Mouse (Mus musculus): ENCODE data around the gene Acap2. TPM values are rescaled to one million over a fixed set of nuclear protein-coding genes. Genes with fewer than 3 reads are reported as not detected.
A peak's percentile ranks its signal among the peaks of the same experiment; 100 is the strongest.

Acap2 gene
- polyA plus RNA-seq, 2 experiments = 4.4 to 5.1 TPM

DNA sequence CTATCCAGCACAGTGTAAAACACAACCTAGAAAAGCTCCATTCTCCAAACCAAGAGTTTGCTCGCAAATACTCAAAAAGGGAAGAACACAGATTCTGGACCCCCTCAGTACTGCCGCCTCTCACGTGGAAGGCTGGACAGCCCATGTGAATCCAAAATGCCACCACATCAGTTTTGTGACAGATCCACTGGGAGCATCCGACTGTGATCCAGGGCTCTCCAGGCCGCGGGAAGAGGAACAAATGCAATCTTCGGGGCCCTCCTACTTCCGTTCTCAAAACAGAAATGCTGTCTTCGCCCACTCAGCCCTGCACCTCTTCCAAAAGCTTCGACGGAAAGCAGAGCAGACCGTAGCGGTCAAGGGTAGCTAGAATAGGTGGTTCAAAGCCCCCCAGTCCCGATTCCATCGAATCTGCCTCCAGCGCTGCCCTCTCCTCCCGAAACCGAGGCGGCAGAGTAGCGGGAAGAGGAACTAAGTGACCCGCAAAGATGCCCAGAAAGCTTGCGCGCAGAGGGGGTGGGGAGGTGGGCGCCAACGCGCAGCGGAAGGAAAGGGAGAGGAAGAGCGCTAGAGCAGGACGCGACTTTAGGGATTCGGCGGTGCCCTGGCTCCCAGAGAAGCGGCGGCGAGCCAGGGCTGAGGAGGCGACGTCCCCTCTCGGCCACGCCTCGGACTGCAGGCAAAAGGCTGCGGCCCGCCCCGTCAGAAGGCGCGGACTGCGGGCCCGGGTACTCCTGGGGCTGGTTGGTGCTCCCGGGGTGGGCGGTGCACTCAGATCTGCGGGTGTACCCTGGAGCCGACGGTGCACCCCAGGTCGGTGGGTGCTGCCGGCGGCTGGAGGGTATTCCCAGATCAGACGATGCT lies 887 bp downstream of the Acap2 start:
- peak; percentile 60 for TF ChIP-seq CTCF (IDR thresholded peaks at IDR 0.05; ENCODE audit: low read depth)
- TF ChIP-seq EP300 (IDR thresholded peaks at IDR 0.05; ENCODE audit: low read depth) = no peak
- Histone ChIP-seq H3K4me3 (ENCODE audit: insufficient read depth in 1 of 2, low read depth in 2 of 2, low read length in 2 of 2) (peak overlapping the region; percentile 77 to 80), H3K4me2 (ENCODE audit: low read depth) (peak overlapping the region; percentile 83), H3K36me3 (replicated peaks; ENCODE audit: control insufficient read depth, insufficient read depth, low read depth) (no peaks in the 10 kb centered on the region), H3K4me1 (replicated peaks; ENCODE audit: control insufficient read depth in 2 of 2, insufficient read depth in 2 of 2, low read length in 1 of 2) (peaks cover 1 to 4% of the 10 kb centered on the region in 2 experiments; a peak in 3 of 4 replicates), H3K27me3 (ENCODE audit: control insufficient read depth, insufficient read depth, low read length) (no peaks in the 10 kb centered on the region), H3K27ac (peak overlapping the region; percentile 57), H3K9ac (replicated peaks) (peak overlapping the region; percentile 78), H3K9me3 (ENCODE audit: control insufficient read depth, low read length) (no peaks in the 10 kb centered on the region)
- under 1% methylated on average over 54 of the region's 56 CpGs for whole genome bisulfite sequencing (ENCODE audit: insufficient replicate concordance)
- ATAC-seq (ENCODE audit: insufficient read depth) (peak; percentile 25; the same call in 1 of the 2 replicates), DNase-seq (ENCODE audit: low read depth in 3 of 3, low spot score in 3 of 3) (no peak)

DNA sequence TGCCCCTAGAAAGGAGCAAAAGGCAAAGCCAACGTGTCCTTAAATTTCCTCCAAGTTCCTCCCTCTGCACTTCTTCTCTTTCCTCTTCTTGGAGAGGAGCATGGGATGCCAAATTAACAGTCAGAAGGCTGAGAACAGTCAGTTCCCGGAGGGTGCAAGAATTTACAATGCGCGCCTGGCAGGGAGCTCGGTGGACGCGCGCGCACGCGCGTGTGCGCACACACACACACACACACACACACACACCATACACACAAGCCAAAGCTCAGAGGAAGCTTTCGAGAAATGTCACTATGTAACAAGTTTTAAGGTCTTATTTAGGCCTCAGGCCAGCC lies 1.5 kb downstream of the Acap2 start:
- WGBS (ENCODE audit: insufficient replicate concordance) = 17% methylated on average over 14 of the region's 14 CpGs
- no peak for ATAC-seq (ENCODE audit: insufficient read depth)

DNA sequence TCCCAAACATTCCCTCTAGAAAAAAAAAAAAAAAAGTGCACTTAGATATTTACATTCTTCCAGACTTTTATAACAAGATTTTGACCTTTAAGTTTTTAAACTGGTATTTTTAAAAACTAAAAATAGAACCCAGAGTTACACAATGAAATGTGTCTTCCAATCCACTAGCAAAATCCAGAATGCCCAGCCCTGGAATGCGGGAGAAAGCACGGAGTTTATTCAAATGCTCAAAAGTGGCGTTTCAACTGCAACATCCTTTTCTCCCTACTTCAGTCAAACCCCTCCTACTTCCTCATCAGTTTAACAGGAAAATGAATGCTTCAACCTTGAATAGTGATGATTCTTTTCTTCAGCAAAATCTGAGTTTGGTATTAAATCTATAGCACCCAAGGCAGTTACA lies 4.1 kb downstream of the Acap2 start:
- WGBS (ENCODE audit: insufficient replicate concordance) = 39% methylated on average over 3 of the region's 3 CpGs
- Histone ChIP-seq H3K36me3 (replicated peaks; ENCODE audit: control insufficient read depth, insufficient read depth, low read depth) (no peaks in the 10 kb centered on the region), H3K4me3 (ENCODE audit: insufficient read depth in 1 of 2, low read depth in 2 of 2, low read length in 2 of 2) (no peak overlapping the region), H3K4me2 (ENCODE audit: low read depth) (no peak overlapping the region), H3K9ac (replicated peaks) (no peak overlapping the region), H3K9me3 (ENCODE audit: control insufficient read depth, low read length) (no peaks in the 10 kb centered on the region), H3K4me1 (replicated peaks; ENCODE audit: control insufficient read depth in 2 of 2, insufficient read depth in 2 of 2, low read length in 1 of 2) (peaks cover 4 to 10% of the 10 kb centered on the region in 2 experiments; a peak in 3 of 4 replicates), H3K27me3 (ENCODE audit: control insufficient read depth, insufficient read depth, low read length) (no peaks in the 10 kb centered on the region), H3K27ac (no peak overlapping the region)
- TF ChIP-seq CTCF (IDR thresholded peaks at IDR 0.05; ENCODE audit: low read depth) (no peak), EP300 (IDR thresholded peaks at IDR 0.05; ENCODE audit: low read depth) (no peak)
- no peak for DNase-seq (ENCODE audit: low read depth in 3 of 3, low spot score in 3 of 3)
- no peak for ATAC-seq (ENCODE audit: insufficient read depth)

More for the DNA sequence above, 1.5 kb downstream of the Acap2 start:
- TF ChIP-seq CTCF (IDR thresholded peaks at IDR 0.05; ENCODE audit: low read depth) (no peak), EP300 (IDR thresholded peaks at IDR 0.05; ENCODE audit: low read depth) (no peak)
- DNase-seq (ENCODE audit: low read depth in 3 of 3, low spot score in 3 of 3) = no peak
- Histone ChIP-seq H3K27me3 (ENCODE audit: control insufficient read depth, insufficient read depth, low read length) (no peaks in the 10 kb centered on the region), H3K9me3 (ENCODE audit: control insufficient read depth, low read length) (no peaks in the 10 kb centered on the region), H3K9ac (replicated peaks) (peak overlapping the region; percentile 78; the same call in 1 of the 2 replicates), H3K4me1 (replicated peaks; ENCODE audit: control insufficient read depth in 2 of 2, insufficient read depth in 2 of 2, low read length in 1 of 2) (peaks cover 4 to 5% of the 10 kb centered on the region in 2 experiments; a peak in 3 of 4 replicates), H3K27ac (no peak overlapping the region), H3K4me2 (ENCODE audit: low read depth) (peak overlapping the region; percentile 83), H3K4me3 (ENCODE audit: insufficient read depth in 1 of 2, low read depth in 2 of 2, low read length in 2 of 2) (peak overlapping the region; percentile 77 to 80), H3K36me3 (replicated peaks; ENCODE audit: control insufficient read depth, insufficient read depth, low read depth) (no peaks in the 10 kb centered on the region)

DNA sequence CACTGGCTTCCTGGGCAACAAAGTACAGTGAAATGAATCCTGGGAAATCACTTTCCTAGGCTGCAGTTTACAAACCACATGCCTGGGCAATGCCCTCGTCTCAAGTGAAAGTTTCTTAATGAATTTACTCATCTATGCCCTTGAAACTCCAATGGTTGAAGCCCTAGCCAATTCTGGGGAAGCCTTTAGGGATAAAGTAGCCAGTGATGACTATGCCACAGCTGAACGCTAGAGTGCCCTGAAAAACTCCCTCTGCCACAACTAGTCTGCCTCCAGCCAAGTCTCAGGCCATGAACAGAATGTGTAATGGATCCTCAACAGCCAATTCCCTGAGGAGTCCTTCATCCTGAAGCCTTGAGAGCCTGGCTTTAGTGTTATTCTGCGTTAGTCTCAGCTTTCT lies 8.5 kb downstream of the Acap2 start:
- no peak overlapping the region for H3K27ac ChIP-seq
- no peak for DNase-seq (ENCODE audit: low read depth in 3 of 3, low spot score in 3 of 3)

DNA sequence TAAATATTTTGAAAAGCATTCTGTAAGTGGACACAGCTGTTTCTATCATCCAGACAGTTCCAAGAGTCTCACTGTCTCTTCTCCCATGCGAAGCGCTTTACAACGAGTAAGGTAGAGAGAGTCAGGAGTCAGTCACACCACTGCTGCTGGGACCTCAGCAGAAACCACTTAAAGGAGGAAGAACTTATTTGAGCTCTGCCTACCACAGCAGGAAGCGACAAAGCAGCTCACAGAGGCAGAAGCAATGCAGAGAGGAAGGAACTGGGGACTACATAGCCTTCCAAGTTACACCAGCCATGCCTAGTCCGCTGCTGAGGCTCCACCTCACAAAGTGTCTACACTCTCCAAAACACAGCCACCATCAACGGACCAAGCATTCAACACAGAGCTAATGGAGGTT lies 9.2 kb downstream of the Acap2 start:
- no peak overlapping the region for H3K27ac ChIP-seq
- H3K36me3 ChIP-seq (replicated peaks; ENCODE audit: control insufficient read depth, insufficient read depth, low read depth) = no peaks in the 10 kb centered on the region

More for the DNA sequence above, 8.5 kb downstream of the Acap2 start:
- Histone ChIP-seq H3K36me3 (replicated peaks; ENCODE audit: control insufficient read depth, insufficient read depth, low read depth) (no peaks in the 10 kb centered on the region), H3K27me3 (ENCODE audit: control insufficient read depth, insufficient read depth, low read length) (no peaks in the 10 kb centered on the region), H3K9ac (replicated peaks) (no peak overlapping the region), H3K4me3 (ENCODE audit: insufficient read depth in 1 of 2, low read depth in 2 of 2, low read length in 2 of 2) (no peak overlapping the region), H3K4me1 (replicated peaks; ENCODE audit: control insufficient read depth in 2 of 2, insufficient read depth in 2 of 2, low read length in 1 of 2) (peaks cover 0 to 22% of the 10 kb centered on the region in 2 experiments; a peak in 3 of 4 replicates), H3K4me2 (ENCODE audit: low read depth) (no peak overlapping the region), H3K9me3 (ENCODE audit: control insufficient read depth, low read length) (no peaks in the 10 kb centered on the region)
- TF ChIP-seq EP300 (IDR thresholded peaks at IDR 0.05; ENCODE audit: low read depth) = no peak
- no peak for TF ChIP-seq CTCF (IDR thresholded peaks at IDR 0.05; ENCODE audit: low read depth)
- ATAC-seq (ENCODE audit: insufficient read depth) = no peak
- WGBS (ENCODE audit: insufficient replicate concordance) = 45% methylated on average over 3 of the region's 3 CpGs

More for the DNA sequence above, 9.2 kb downstream of the Acap2 start:
- Histone ChIP-seq H3K4me1 (replicated peaks; ENCODE audit: control insufficient read depth in 2 of 2, insufficient read depth in 2 of 2, low read length in 1 of 2) (peaks cover 0 to 25% of the 10 kb centered on the region in 2 experiments; a peak in 3 of 4 replicates), H3K4me2 (ENCODE audit: low read depth) (peak overlapping the region; percentile 8; the same call in 1 of the 2 replicates), H3K9ac (replicated peaks) (no peak overlapping the region), H3K27me3 (ENCODE audit: control insufficient read depth, insufficient read depth, low read length) (no peaks in the 10 kb centered on the region), H3K9me3 (ENCODE audit: control insufficient read depth, low read length) (no peaks in the 10 kb centered on the region), H3K4me3 (ENCODE audit: insufficient read depth in 1 of 2, low read depth in 2 of 2, low read length in 2 of 2) (no peak overlapping the region)
- no peak for TF ChIP-seq CTCF (IDR thresholded peaks at IDR 0.05; ENCODE audit: low read depth)
- TF ChIP-seq EP300 (IDR thresholded peaks at IDR 0.05; ENCODE audit: low read depth) = no peak
- WGBS (ENCODE audit: insufficient replicate concordance) = 18% methylated on average over 6 of the region's 6 CpGs
- ATAC-seq (ENCODE audit: insufficient read depth) (no peak), DNase-seq (ENCODE audit: low read depth in 3 of 3, low spot score in 3 of 3) (no peak)

Data from liver, embryonic 14.5 days (tissue).